Mouse (Mus musculus) left cerebral cortex, adult 6 months (tissue): ENCODE measurements around the gene Il1f10. TPM values are rescaled to one million over a fixed set of nuclear protein-coding genes. Genes with fewer than 3 reads are reported as not detected.

Experiments used
- long read RNA-seq, 2 experiments: library from polyadenylated mRNA; unstranded; transcript quantifications; one replicate each; pipeline ENCODE4 v2.0.0; 2019 to 2020
- polyA plus RNA-seq: library from polyadenylated mRNA; unstranded; fragments of <200 nt; fragmentation: Nextera tagmentation; gene quantifications from 2 replicates; pipeline ENCODE4 v1.2.3, GENCODE M21; 2021

Il1f10 gene
- not detected in 2 replicates for polyA plus RNA-seq
- long read RNA-seq, experiment 1 = 0 reads
- long read RNA-seq, experiment 2 = 0 reads

GRCm38 (mm10) chr2:24290896-24291295, at the start of gene Il1f10:
TSS of gene Il1f10 (plus strand) at chr2:24291196.

GRCm38 (mm10) chr2:24276654-24277053, 14.3 kb upstream of the Il1f10 start, which contains the start of gene Il1f5:
TSS of gene Il1f5 (plus strand) at chr2:24276954.

GRCm38 (mm10) chr2:24336545-24336944, 45.5 kb downstream of the Il1f10 start, which contains the start of gene Il1rn:
TSS of gene Il1rn (plus strand) at chr2:24336853.

Other genes with a start within 250 kb of the Il1f10 start
- 24.6 and 37.3 TPM in 2 replicates for gene Hnmt, start 241.8 kb upstream of the Il1f10 start, polyA plus RNA-seq
- gene Tbpl2, start 194.6 kb upstream of the Il1f10 start, polyA plus RNA-seq = not detected in 2 replicates
- gene Il1f8, start 138.0 kb upstream of the Il1f10 start, polyA plus RNA-seq = not detected in 2 replicates
- not detected in 2 replicates for gene Il1f9, start 104.7 kb upstream of the Il1f10 start, polyA plus RNA-seq
- not detected in 2 replicates for gene Il1f6, start 75.8 kb upstream of the Il1f10 start, polyA plus RNA-seq
- 0.18 TPM in 1 of 2 replicates, not detected in the other for gene Il1f5, start 14.2 kb upstream of the Il1f10 start, polyA plus RNA-seq
- 0.05 TPM in 1 of 2 replicates, not detected in the other for gene Il1rn, start 45.7 kb downstream of the Il1f10 start, polyA plus RNA-seq
- 0.34 and 0.38 TPM in 2 replicates for gene Psd4, start 76.4 kb downstream of the Il1f10 start, polyA plus RNA-seq
- gene Pax8, start 184.4 kb downstream of the Il1f10 start, polyA plus RNA-seq = not detected in 2 replicates